Mouse (Mus musculus): ENCODE results near the gene Abcc8.

GRCm38 (mm10) chr7:46100563-46100962, 79.3 kb downstream of the Abcc8 start, which contains the start of gene Kcnj11:
- TF ChIP-seq GATA1 (IDR thresholded peaks at IDR 0.05; ENCODE audit: low read length) (no peak), TAL1 (IDR thresholded peaks at IDR 0.05; ENCODE audit: low read length) (no peak)

All from erythroblast, embryonic 14.5 days (primary cell).